Mouse (Mus musculus): ENCODE data around the gene Sft2d2.

Gene Sft2d2

GRCm38 (mm10) chr1:165132187-165132877, 61.9 kb downstream of the Sft2d2 start:
- peak; percentile 85 for DNase-seq

- no peak for DNase-seq
Measured at GRCm38 (mm10) chr1:165129573-165129972, 64.7 kb downstream of the Sft2d2 start.
